Mouse (Mus musculus) left cerebral cortex, adult 8-10 months (tissue): ENCODE results near the gene Trank1. TPM values are rescaled to one million over a fixed set of nuclear protein-coding genes. Genes with fewer than 3 reads are reported as not detected.
A peak's percentile ranks its signal among the peaks of the same experiment; 100 is the strongest.

Experiments
- DNase-seq, 2 experiments: peaks; one replicate each; pipeline ENCODE4 v3.0.0; 2022; ENCODE audit warnings: low spot score in 2 of 2
- total RNA-seq, 4 experiments: library from RNA; stranded (reverse); gene quantifications; 2 replicates each; pipeline ENCODE4 v1.2.4; 2022

Trank1 gene
- total RNA-seq, 4 experiments from 2014 or later, result 256 to 279 (median 263) TPM

DNA sequence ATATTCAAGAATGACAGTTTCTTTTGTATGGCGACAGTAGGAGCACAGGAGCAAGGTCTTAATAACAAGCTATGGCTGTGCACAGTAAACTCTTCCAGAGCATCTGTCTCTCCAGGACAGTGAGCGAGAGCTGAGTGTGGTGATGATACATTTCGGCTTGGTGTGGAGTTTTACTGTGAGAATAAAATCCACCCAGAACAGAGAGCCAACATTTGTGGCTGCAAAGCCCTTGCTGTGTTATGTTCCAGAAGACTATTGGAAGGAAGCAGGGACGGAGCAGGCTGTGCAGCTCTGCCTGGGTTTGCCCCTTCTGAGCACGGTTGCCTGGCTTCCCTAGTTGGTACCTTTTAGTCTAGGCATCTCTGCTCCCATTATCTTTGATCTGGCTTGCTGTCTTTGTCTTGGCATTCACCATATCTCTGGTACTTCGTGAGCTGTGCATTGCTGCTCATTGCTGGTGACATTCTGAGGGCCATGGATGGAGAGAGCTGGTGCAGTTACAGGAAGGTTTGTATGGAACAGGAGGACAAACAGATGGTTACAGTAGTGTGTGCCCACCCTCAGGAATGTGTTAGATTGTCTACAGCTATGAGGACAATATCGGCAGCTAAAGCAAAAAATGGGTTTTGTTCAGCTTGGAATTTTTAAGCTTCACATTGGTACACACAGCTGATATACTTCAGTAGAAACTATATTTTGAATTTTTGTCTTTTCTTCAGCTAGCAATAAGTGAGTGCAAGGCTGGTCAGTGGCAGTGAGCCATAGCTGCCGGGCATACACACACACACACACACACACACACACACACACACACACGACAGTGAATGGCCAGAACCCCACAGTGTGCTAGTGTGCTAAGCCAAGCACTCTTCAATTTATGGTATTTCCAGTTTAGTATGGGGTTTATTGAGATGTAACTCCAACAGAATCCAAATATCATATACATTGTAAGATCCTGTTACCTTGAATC, 69.8 kb downstream of the Trank1 start:
- no peak for DNase-seq

DNA sequence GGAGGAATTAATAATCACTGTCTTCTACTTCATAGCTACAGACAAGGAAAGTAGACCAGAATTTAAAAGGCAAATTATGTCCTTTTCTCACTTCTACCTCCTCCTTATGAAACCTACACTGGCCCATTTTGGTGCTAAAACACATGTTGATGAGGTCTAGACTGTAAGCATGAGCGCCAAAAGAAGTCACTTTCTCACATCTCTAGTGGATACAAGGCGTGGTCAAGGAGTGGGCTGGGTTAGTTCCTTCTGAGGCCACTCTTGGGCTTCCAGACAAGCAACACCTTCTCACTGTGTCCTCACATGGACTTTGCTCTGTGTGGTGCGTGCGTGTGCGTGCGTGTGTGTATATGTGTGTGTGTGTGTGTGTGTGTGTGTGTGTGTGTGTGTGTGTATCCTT, 70.9 kb downstream of the Trank1 start:
- peak in 1 of 2 experiments; percentile 52 for DNase-seq

DNA sequence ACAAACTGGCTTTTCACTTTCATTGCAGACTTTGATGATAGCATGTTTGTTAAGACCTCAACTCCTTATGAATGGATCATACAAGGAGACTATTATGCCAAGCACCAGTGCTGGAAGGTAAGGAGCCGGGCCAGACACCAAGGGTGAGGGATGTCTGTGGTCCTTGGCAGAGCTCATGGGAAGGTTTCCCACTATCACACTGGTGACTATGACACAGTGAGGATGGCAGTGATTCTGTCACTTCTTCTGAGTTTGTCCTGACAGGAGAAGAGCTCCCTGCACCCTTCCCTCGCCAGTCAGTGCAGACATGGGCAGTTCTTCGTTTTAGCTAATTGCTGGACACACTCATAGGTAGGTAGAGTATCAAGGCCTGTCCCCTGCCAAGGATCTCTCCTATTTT, 71.5 kb downstream of the Trank1 start:
- DNase-seq, result no peak

DNA sequence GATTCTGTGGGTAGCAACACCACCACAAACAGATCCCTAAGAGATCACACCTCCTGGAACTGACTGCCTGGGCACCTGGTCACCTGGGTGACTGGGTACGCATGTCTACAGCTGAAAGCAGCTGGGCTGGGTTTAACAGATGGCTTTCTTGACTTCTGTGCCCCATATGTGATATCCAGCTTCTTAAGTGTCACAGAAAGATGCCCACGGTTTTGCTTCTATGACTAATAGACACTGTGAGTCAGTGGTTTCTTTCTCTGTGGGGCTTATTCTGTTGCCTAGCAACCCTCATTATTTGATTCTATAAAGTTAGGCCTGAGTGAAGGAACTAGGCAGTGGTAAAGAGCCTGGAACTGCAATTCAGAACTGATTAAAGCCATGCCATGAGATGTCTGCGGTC, 72.2 kb downstream of the Trank1 start:
- DNase-seq, result peak; percentile 40 to 76

DNA sequence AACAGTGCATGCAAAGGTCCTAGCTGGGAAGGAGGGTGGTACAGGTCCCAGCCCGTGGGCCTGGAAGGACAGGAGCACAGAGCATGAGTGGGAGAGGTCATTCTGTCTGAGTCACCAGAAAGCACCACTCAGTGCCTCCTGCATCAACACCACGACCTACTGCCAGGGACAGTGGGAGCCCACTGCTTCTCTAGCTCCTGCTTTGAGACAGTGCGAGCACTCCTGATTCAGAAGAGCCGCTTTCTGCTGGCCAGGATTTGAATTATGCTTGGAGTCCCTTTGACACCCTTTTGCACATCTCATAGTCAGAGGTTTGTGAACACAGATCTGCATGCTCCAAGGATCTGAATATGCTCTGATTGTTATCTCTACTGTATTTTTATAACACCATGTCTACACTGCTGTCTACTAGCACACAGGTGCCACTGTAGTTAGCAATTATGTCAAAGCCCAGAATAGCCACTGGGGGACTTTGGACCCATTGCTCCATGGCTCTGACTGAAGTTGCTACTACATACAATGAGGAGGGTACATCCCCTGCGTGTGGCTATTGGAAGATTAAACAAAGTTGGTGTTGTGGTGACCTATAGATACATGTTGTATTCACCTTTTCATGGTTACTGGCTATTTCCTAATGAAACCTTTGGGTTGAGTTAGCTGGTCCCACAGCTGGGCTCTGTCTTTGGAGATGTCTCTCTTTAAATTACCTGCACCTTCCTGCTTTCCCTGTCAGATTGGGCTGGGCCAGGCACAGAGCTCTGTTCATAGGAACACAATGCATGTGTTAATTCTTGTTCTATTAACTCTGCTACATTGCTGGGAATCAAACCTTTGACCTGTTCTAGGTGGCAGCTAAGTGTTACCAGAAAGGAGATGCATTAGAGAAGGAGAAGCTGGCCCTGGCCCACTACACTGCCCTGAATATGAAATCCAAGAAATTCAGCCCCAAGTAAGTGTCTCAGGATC, 74.3 kb downstream of the Trank1 start:
- DNase-seq, result no peak

DNA sequence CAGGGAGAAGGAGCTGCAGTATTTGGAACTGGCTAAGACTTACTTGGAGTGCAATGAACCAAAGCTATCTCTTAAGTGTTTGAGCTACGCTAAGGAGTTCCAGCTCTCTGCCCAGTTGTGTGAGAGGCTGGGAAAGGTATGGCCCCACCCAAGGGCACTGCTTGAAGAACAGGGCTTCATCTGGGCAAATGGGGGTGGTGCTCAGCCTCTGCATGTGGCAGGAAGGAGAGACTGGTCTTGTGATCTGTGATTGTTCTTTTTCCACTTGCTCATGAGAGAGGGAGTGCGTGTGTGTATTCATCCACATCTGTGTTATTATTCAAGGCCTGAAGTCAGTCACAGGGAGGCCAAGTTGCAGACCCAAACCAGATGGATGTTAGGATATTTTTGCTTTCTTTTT, 75.0 kb downstream of the Trank1 start:
- DNase-seq, result no peak

DNA sequence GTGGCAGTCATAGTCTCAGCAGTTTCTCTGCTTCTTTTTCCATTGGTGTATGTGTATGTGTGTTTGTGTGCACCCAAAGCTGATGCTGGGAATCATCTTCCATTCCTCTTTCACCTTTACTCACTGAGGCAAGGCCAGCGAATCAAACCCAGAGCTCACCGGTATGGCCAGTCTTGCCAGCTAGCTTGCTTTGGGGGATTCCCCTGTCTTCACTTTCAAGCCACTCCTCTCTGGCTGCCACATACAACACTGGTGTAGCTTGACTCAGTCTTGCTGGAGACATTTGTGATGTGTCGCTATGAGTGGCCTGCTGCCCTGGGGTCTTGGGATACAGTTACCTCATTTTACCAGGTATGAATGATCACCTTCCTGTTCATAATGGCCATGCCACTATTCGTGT, 76.0 kb downstream of the Trank1 start:
- no peak for DNase-seq

DNA sequence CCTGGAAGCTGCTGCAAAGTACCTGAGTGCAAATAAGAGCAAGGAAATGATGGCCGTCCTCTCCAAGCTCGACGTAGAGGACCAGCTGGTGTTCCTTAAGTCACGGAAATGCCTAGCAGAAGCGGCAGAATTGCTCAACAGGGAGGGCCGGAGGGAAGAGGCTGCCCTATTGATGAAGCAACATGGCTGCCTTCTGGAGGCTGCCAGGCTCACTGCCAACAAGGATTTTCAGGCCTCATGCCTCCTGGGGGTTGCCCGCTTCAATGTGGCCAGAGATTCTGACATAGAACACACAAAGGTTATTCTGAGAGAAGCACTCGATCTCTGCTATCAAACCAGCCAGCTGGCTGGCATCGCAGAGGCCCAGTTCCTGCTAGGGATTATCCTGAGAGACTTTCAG, 78.5 kb downstream of the Trank1 start:
- no peak for DNase-seq

DNA sequence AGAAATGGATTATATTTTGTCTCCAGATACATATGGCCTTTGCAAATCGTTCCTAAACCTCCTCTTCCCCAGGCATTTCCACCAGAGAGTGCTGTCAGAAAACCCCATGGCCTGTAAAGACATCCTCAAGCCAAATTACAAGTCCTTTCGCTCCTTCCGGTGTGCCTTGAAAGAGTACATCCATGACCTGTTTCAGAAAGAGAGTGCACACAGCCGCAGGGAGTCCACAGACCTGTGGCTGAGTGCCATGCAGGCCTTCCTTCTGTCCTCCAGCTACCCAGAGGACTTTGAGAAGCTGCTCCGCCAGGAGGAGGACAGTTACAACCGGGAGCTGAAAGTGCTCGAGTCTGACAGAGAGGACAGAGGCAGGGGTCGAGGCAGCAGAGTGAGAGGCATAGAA, 79.5 kb downstream of the Trank1 start:
- DNase-seq, result no peak

DNA sequence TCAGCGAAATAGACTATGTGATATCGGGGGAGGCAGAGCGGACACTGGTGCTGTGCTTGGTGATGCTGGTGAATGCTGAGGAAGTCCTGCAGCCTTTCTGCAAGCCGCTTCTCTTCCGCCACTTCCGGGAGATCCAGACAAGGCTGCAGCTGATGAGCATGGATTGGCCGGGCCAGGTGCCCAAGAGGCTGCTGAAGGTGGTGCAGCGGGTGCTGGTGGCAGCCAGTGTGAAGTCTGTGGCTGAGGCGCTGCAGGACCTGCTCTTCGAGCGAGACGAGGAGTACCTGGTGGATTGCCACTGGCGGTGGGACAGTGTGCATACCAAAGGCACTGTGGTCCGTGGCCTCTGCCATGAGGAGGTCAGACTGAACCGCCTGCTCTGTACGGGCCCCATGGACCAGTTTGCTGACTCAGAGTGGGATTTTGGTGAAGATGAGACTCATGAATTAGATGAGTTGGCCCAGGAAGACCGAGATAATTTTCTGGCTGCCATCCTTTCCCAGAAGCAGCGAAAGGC, 80.4 kb downstream of the Trank1 start:
- DNase-seq, result no peak

DNA sequence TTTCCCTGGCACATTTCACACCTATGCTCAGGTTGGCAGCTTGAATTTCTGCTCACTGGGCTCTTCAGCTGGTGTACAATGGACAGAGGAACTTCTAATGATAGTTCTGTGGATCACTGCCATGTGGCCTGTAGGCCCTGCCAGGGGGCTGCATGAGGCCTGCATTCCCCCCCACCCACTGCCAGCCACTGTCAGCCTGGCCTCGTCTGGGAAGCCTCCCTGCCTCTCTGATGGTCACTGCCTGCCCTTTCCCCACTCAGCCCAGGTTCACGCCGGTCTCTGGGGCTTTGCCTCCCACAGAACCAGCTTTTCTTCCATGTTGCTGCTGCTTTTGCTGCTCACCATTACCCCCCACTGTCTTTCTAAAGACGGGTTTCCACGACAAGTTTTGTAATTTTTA, 83.7 kb downstream of the Trank1 start:
- no peak for DNase-seq

DNA sequence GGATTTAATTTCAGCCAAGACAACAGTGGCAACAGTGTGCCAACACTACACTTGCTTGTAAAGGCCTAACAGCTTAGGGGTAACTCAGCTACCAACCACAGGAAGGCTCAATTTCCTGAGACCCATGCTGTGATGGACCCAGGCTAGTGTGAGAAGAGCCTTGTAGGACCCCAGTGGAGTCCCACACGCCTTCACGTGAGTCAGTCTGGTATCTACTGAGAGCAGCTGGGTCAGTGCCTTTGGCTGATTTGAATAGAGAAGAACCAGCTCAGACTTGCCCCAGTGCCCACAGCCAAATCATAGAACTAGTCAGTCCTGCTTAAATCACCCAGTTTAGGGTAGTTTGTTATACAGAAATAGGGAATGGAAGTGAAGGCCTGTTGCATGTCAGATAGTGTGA, 86.5 kb downstream of the Trank1 start:
- no peak for DNase-seq

DNA sequence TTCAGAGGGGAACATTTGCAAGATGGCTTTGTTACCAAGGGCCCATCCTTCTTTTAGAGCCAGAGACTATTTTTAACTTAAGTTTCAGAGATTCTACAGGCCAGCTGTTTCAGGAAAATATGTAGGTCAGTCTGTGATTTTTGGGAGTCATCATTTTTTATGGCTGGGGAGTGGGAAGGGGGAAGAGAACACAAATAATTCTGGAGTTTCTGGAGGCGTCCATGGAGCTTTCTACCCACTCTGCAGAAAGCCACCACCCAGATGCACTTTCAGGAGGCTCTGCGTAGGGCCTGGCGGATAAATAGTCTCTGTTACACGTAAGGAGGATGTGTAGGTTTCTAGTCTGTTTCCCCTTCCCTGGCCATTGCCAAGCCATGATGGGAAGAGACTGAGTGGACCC, 88.5 kb downstream of the Trank1 start:
- DNase-seq, result no peak

DNA sequence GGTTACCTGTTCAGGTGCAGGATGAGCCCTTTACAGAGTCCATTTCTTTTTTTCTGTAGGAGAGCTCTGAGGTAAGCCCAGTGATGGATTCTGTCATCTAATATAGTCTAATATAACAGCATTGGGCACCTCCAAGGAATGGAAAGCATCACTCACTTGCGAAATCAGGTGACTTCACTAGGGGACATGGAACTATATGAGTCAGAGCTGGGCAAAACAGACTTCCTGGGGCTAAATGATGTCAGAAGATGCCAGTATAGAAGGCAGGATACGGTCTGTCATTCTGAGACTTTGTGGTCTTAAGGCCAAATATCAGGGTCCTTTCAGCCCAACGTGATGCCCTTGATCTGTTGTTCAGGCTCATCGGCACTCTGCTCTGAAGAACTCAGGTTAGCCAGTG, 91.6 kb downstream of the Trank1 start:
- no peak for DNase-seq

DNA sequence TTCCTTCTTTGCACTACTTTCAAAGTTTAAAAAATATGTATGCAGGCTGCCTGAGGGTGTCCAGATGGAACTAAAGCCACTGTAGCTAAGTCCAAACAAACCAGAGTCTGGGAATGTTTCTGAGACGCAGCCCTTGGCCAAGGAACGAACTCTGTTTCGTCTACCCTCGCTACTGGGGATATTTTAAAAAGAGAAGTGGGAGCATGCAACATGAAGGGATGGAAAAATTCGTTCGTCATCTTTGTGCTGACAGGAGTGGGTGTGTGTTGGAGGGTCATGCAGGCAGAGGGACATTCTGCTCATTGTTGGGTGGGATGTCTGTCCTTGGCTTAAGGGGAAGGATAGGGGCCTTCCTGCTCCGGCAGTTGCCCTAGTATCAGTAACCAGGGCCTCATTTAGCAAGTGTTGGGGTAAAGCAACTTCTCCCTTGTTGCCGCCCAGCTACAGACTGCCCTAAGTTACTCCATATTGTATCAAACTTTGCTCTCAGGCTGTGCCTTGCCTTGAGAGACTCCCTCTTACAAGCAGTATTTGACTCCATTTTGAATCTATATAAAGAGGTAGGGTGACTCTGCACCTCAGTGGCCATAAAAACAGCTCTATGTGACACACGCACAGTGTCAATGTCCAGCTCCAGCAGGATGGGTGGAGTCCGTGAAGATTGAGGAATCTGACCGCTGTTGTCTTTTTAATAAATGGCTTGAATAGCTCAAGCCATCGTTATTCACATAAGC, 93.0 kb downstream of the Trank1 start:
- DNase-seq, result no peak

DNA sequence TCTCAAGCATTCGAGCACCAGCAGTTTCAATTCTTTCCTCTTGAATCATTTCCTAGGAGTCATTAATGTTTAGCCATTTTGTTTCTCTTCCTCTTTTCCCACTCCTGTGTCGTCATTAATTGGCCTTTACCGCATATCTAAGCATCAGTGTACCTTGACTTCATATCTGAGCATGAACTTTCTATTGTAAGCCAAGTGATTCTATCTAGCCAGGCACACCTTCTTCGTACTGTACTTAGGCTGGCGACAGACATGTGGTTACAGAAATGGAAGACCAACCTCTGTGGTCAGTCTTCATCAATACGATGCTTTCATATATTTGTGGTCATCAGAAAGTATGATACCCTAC, 93.5 kb downstream of the Trank1 start:
- no peak for DNase-seq

DNA sequence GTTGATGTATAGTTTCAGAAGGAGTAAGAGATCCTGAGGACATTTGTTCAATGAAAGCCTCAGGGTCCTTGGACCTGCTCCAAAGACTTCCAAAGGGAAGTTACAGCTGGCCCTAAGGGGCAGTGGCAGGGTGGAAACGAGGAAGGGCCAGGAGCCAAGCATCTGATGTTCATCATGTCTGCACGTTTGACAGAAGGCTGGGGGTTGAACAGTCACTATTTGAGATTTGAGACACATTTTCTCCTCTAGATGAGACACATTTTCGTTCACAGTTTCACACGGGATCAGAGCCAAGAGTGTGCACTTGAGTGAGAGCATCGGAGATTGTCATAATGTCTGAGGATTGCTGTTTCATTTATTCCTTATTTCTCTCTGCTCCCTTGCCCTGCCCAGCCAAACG, 96.5 kb downstream of the Trank1 start:
- DNase-seq, result no peak

DNA sequence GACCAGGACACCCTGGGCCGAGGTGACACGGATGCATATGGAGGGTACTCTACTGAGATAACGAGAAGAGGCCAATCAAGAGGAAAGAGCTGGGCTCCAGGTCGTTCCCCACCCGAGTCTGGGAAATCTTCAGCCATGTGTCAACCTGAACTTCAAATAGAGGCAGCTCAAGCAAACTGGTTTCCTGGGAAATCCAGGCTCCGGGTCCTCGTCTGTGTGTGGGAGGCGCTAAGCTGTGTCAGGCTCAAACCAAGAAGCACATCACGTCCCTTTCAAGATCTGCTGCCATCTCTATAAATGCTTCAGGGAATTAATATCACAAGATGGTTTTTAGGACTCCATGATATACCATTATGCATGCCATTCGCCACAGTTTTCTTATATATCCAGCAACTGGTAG, 96.9 kb downstream of the Trank1 start:
- DNase-seq, result no peak

DNA sequence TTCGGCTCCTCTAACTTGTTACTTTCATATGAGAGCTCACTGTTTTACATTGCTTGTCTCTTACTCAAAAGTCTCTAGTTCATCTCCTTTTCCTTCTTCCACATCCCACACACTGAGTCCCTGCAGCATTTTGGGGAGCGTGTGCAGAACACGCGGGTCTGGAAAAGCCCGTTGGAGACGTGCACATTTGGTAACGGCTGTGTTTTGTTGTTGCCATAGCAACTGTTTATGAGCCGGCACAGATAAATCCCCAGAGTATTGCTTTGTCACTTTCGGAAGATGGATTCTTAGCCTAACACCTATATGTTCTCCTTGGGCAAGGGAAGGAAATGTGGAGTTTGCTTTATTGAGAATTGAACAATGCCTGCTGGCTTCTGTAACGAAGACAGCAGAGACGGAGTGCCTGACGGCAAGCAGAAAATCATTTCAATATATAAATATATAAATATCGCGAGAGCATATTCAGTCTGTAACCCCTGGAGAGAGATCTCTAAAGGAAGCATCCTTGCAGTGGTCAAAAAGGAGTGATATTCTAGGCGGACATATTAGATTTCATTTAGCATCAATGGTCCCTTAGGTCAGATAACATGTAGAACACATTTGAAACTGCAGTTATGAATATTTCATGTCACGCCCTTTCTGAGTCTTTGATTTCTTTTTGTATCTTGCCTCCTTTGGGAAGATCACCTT, 101.1 kb downstream of the Trank1 start:
- peak in 1 of 2 experiments; percentile 80 for DNase-seq

DNA sequence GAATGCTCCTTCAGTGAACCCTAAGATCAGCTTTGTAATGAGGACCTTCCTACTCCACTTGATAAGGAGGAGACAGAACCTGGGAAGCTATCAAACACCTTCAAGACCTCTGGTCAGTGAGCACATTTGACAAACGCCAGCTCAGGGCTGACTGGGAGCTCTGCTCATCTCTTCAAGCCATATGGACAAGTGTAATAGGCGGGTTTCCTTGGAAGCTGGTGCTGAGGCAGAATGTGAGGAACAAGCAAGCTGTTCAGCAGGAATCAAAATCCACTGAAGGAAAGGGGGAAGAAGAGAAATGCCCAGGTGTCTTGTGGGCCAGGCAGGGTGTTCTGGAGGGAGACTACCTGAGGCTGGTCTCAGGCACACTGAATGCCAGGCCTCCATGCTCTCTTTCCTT, 110.3 kb downstream of the Trank1 start:
- DNase-seq, result no peak

DNA sequence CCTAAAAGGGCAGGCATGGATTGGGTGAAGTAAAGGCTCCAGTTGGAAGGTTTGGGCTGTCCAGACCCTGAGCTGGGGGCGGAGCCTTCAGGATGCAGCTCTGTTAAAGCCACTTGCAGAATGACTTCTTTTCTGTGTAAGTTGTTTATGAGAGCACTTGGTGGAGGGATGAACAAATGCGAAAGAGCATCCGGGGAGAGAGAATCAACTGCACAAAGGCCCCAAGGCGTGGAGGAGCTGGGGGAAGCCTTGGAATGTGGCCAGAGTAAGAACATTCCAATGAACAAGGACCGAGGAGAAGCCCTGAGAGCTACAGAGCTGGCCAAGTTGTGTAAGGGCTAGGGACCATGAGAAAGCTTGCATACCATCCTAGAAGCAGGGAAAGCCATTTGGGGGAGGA, 111.0 kb downstream of the Trank1 start:
- DNase-seq, result no peak
